Mouse (Mus musculus): Measurements from ENCODE around the gene Grin3a. TPM values are rescaled to one million over a fixed set of nuclear protein-coding genes. Genes with fewer than 3 reads are reported as not detected.

The Grin3a gene
- polyA plus RNA-seq (2017; shearing (Covaris generic)) = under 1 TPM in 1 of 2 experiments, not detected in 1; 0.05 TPM

GRCm38 (mm10) chr4:49845612-49845985 lies at the start of gene Grin3a:
Gene Grin3a (minus strand): TSS chr4:49845744.
- no peak for ATAC-seq

DNA sequence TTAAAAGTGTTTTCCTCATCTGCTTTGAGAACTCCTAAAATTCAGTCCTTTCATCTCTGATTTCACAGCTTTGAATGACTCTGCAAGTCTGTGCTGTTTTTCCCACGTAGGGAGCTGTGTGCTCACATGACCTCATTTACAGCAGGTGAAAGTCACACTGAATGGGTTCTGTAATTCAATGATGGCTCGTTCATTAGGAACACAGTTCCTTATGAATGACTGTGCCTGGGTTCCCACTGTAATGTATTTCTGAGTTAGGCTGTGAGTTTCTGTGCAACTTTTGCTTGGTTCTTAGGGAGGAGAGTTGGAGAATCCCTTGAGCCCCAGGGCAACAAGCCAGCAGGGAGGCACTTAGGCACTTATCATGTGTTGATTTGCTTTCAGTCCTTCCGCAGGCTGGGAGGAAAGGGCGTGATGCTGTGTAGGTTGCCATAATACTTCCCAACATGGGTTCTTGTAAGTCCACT lies 46.3 kb upstream of the Grin3a start:
- no peak for ATAC-seq

DNA sequence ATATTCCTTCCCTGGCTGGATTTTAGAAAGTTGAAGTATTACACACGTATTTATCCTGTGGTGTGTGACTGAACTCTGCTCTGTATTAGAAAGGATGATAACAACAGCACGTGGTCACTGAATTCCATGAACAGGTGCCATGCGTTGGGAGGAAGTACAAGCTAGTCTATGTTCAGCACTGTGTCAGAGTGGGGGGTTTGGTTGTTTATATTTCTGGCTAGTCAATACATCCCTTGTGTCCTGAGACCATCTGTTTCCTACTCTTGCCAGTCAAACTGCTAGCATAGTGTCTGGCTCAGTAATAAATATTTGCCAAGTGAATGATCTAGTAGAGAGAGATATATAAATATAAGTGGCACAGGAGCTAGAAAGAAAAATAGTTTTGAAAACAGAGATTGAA lies 31.5 kb upstream of the Grin3a start:
- ATAC-seq = no peak

- no peak for ATAC-seq
These were observed 15.1 kb upstream of the Grin3a start for GRCm38 (mm10) chr4:49860611-49861010.

DNA sequence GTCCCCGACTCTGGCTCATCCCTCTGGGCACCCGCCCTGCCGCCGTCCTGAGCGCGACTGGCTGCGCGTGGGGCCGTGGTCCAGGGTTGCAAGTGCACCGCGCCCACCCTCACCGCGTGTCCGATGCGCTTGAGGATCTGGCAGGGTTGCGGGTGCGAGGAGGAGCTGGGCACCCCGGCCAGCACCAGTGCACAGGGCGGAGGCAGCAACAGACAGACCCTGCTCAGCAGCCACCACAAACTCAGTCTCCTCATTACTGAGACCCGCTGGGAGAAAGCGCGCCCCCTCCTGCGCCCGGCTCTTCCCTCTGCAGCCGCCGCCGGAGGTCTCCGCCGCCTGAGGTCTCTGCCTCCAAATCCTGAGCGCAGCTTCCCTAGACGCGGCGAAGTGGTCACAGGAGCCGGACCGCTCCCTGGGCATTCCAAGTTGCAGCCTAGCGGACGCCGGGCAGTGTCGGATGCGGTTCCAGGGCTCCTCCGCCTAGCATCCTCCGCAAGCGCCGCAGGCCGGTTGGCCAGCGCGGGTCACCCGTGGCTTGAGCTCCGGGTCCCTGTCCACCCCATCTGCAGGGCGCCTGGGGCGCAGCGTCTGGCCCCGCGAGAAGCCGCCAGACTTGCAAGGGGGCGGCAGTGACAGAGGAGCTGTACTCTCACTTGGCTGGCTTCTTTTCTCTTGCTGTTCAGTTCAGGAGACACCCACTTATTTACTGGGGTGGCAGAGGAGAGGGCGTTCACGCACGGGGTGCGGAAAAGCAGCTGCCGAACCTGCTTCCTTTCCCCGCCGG lies 524 bp downstream of the Grin3a start:
- ATAC-seq = no peak

DNA sequence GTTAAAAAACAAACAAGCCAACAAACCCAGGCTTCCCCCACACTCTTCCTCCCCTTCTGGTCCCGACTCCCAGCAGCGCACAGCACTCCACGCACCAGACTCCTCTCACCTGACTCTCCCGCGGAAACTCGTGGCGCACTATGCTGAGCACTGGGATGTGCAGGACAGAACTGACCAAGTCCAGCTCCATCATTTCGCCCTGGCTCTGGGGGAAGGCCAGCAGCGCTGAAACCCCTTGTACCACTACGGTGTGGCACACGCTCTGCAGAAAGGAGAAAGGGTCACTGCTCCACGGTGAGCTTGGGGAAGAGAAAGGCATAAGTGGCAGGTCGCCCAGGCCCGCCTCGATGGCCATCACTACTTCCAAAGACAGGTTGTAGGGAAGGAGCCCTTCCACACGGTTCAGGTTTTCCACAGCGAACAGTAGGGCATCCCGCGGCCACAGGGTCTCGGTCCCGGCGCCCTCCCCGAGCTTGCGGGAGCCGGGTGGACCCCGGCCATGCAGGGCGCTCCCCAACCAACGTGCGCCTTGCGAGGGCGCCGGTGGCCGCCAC lies 1.2 kb downstream of the Grin3a start:
- no peak for ATAC-seq

- no peak for ATAC-seq
These were observed 1.8 kb downstream of the Grin3a start for GRCm38 (mm10) chr4:49843787-49844186.

GRCm38 (mm10) chr4:49832035-49832434 lies 13.5 kb downstream of the Grin3a start:
- ATAC-seq = no peak

DNA sequence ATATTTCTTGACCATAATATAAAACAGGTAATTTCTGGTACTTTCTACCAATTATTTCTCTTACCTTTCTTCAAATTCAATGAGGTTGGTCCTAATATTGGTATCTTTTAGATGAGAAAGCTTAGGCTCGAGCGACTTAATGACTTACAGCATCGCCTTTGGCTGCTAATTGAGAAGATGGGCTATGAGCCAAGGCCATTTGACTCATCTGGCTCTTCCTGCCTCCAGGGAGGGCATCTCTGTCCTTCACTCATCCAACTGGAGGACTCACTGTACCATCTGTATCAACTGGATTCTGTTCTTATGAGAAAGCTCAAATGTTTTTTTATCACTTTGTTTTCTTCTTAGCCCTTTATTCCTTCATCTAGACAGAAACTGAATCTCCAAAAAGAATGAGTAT lies 31.7 kb downstream of the Grin3a start:
- ATAC-seq = no peak

DNA sequence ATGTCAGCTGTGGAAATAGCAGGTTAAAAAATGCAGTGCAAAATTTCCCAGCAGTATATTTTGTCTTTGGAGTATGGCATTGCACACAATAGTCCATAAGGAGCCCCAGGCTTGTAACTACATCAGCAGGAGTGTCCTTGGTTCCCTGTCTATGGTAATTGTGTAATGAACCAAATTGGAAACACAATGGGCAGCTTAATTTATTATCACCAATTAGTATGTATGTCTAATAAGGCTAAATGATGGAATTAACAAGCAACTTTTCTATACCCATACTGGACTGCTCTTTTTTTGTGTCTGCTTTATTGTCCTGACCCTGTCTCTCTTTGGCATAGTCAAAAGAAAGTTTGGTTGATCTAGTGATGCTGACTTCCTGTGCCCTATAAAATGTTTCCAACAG lies 38.8 kb downstream of the Grin3a start:
- ATAC-seq = no peak

- ATAC-seq = no peak
These were observed 46.2 kb downstream of the Grin3a start for GRCm38 (mm10) chr4:49799338-49799737.

- ATAC-seq = no peak
These were observed 56.6 kb downstream of the Grin3a start for GRCm38 (mm10) chr4:49788971-49789370.

DNA sequence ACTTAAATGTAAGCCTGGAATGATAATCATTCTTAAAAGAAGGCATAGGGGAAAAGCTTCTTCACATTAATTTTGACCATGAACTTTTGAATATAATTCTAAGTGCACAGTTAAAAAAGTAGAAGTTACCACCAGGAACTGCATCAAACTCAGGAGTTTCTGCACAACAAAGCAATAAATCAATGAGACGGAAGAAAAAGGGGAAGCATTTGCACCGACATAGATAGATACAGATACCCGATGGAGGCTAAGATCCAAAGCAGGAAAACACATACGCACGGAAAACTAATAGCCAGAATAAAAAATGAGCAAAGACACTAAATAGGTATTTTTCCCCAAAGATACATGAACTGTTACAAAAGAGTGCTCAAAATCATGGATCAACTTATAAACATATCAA lies 102.7 kb downstream of the Grin3a start:
- ATAC-seq = no peak

DNA sequence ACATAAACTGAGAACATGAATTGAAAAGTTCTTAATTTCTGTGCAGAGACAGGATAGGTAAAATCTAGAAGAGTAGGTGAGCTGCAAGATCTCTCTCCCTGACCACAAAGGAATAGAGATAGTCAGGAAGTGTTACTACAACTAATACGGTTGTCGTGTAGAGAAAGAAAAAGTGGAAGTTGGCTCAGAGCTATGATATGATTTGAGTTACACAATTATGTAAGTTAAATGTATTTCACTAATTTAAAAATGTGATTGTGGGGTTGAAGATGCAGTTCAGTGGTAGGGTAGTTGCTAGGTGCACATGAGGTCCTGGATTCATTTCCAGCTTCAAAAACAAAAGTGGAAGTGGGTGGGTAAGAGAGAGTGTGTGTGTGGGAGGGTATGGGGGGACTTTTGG lies 103.6 kb downstream of the Grin3a start:
- no peak for ATAC-seq

GRCm38 (mm10) chr4:49740796-49741766 lies 104.5 kb downstream of the Grin3a start:
- no peak for ATAC-seq

DNA sequence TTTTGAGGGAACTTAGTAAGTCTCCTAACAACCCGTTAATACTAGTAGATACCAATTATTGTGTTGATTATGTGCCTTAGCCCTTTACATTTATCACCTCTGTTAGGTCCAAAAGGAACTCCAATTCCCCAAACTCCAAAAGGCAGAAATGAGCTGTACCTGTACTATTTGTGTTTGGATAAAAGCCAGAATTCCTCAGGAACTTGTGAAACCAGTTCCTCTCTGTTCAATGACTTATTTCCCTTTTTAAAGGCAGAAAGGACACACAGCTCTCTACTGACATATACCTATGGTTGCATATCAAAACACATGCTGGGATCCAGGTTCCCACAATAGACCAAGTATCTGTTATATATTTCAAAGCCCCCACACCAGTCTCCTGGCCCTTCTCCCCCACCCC lies 106.0 kb downstream of the Grin3a start:
- no peak for ATAC-seq

GRCm38 (mm10) chr4:49729326-49729725 lies 116.2 kb downstream of the Grin3a start:
- ATAC-seq = no peak

DNA sequence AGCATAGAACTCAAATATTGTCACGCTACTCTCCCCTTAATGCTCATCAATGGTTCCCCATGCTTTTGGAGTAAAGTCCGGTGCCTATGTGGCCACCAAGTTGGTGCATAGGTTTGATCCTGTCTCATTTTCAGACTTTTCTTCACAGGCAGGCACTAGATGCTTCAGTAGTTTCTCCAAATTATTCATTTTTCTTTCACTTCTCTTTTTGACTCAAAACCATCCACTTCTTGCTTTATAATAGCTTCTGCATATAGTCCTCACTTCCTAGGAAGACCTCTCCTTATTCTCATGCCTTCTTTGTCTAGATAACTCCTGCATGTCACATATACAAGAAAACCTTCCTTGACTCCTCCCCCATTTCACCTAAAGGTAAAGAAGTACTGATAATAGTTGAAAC lies 121.6 kb downstream of the Grin3a start:
- ATAC-seq = no peak

GRCm38 (mm10) chr4:49691405-49692194 lies 153.9 kb downstream of the Grin3a start:
- no peak for ATAC-seq

GRCm38 (mm10) chr4:49688594-49689288 lies 156.8 kb downstream of the Grin3a start:
- peak; percentile 43 for ATAC-seq

DNA sequence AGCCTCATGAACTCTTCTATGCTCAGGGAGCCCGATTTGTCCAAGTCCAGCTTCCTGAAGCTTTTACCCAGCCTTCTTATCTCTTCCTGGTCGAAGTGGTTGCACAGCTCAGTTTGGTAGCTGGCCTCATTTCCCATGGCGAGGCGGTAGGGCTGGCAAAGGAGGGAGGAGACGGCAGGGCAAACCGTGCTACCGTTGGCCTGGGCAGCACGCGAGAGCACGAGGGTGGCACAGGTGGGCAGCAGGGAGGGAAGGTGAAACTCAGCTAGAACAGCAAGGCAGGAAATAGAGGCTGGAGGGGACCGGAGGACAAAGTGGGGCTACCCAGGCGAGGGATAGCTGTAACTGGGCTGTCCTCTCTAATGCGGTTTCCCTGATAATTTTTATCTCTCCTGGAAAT lies 163.7 kb downstream of the Grin3a start, which contains the start of gene Ppp3r2:
Gene Ppp3r2 (minus strand): TSS at position 213 of the 400 bp plus-strand sequence.
- ATAC-seq = no peak

Measured in CD4-positive, CD25-positive, alpha-beta regulatory T cell, adult 4 months (primary cell).